10 mouse cellular contexts compared by ENCODE assay signal in the genomic region with DNA sequence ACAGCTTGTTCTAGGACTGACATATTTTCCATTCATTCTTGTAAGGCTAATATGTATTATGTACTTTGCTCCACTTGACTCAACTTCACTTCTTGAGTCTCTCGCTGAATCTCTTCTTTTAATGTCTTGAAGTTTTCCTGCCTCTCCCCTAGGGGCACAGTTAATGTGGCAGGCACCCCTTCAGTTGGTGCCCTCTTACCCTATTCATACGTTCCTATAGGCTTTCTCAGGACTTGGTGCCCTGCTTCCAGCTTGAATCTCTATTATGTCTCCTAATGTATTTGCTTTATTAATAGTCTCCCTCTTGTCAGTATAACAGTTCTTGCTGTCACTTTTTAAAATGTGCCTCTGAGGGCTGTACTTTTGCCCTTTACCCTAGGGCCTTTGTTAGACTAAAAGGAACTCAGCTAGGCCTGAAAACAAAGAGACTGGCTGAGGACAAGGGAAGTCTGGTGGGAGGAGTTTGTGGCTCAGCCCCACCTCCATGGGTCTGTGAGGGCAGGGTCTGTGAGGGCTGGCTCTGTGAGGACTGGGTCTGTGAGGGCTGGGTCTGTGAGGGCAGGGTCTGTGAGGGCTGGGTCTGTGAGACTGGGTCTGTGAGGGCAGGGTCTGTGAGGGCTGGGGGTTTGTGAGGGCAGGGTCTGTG.
DNase-seq lines count a peak whose midpoint lies in the region; ATAC-seq lines count a peak whose summit lies in the region.
"Had no signal": no experiment of that assay in that cellular context is flagged by ENCODE, and none has a peak within 500 bp of the region (broad histone marks: within the 10 kb centered on the region; RNA-seq: fewer than 3 reads in every experiment).

No protein-coding gene starts in this region.

- H3K27ac ChIP-seq in kidney, embryonic 14.5 days (ENCODE audit: low read depth, low read length), result no peak overlapping the region
- H3K27ac ChIP-seq in embryonic facial prominence, embryonic 11.5 days (replicated peaks; ENCODE audit: low read depth, low read length), result no peak overlapping the region
- 0 out of 2 replicates have a peak overlapping the region, but pooled peaks have one; percentile 13 for H3K27ac ChIP-seq in midbrain, embryonic 14.5 days (replicated peaks; ENCODE audit: low read depth, low read length)
- H3K27ac ChIP-seq: liver, embryonic 12.5 days had no signal

- no peaks in the 10 kb centered on the region for H3K9me3 ChIP-seq in kidney, embryonic 14.5 days (ENCODE audit: control insufficient read depth, low read length)
- H3K9me3 ChIP-seq in embryonic facial prominence, embryonic 11.5 days (replicated peaks; ENCODE audit: control insufficient read depth, low read length), result no peaks in the 10 kb centered on the region
- no peaks in the 10 kb centered on the region for H3K9me3 ChIP-seq in midbrain, embryonic 14.5 days (ENCODE audit: control insufficient read depth, low read length)
- H3K9me3 ChIP-seq: heart, embryonic 12.5 days; liver, embryonic 12.5 days had no signal

- no peak overlapping the region for H3K4me2 ChIP-seq in kidney, embryonic 14.5 days (replicated peaks; ENCODE audit: low read depth, low read length)
- H3K4me2 ChIP-seq in embryonic facial prominence, embryonic 11.5 days (ENCODE audit: low read depth, low read length), result no peak overlapping the region
- H3K4me2 ChIP-seq in midbrain, embryonic 14.5 days (ENCODE audit: low read length), result no peak overlapping the region
- H3K4me2 ChIP-seq: liver, embryonic 12.5 days had no signal

- H3K4me3 ChIP-seq in kidney, embryonic 14.5 days (ENCODE audit: low read length), result no peak overlapping the region
- H3K4me3 ChIP-seq in embryonic facial prominence, embryonic 11.5 days (ENCODE audit: low read depth, low read length), result no peak overlapping the region
- no peak overlapping the region for H3K4me3 ChIP-seq in midbrain, embryonic 14.5 days (replicated peaks; ENCODE audit: low read depth, low read length)
- H3K4me3 ChIP-seq: heart, embryonic 12.5 days; liver, embryonic 12.5 days had no signal

- no peaks in the 10 kb centered on the region for H3K36me3 ChIP-seq in kidney, embryonic 14.5 days (ENCODE audit: control insufficient read depth, insufficient read depth, low read length)
- H3K36me3 ChIP-seq in embryonic facial prominence, embryonic 11.5 days (replicated peaks; ENCODE audit: control insufficient read depth, insufficient read depth, low read depth, low read length), result no peaks in the 10 kb centered on the region
- no peaks in the 10 kb centered on the region for H3K36me3 ChIP-seq in midbrain, embryonic 14.5 days (ENCODE audit: control insufficient read depth, insufficient read depth, low read length)
- H3K36me3 ChIP-seq: heart, embryonic 12.5 days; liver, embryonic 12.5 days had no signal

- DNase-seq in kidney, adult 18-20 months, result no peak
- DNase-seq in ES-CJ7 (ENCODE audit: low read depth, low spot score) (peak; percentile 70), MN1 (ENCODE audit: low spot score) (no peak)
- peak; percentile 75 for DNase-seq in embryonic facial prominence, embryonic 11.5 days (ENCODE audit: low spot score)
- DNase-seq in midbrain, embryonic 14.5 days, result peak; percentile 30
- no peak for DNase-seq in ovary, postnatal 10 days (ENCODE audit: low spot score)
- DNase-seq in right cerebral cortex, adult 18-20 months, result no peak

- no peaks in the 10 kb centered on the region for H3K4me1 ChIP-seq in kidney, embryonic 14.5 days (ENCODE audit: control insufficient read depth, insufficient read depth, low read length)
- H3K4me1 ChIP-seq in embryonic facial prominence, embryonic 11.5 days (ENCODE audit: control insufficient read depth, insufficient read depth, low read length), result no peaks in the 10 kb centered on the region
- H3K4me1 ChIP-seq in midbrain, embryonic 14.5 days (ENCODE audit: control insufficient read depth, insufficient read depth, low read length), result no peaks in the 10 kb centered on the region
- H3K4me1 ChIP-seq: heart, embryonic 12.5 days; liver, embryonic 12.5 days had no signal

- ATAC-seq in kidney, embryonic 14.5 days (ENCODE audit: low FRiP score, low TSS enrichment), result peak; percentile 79; the same call in 1 of the 2 replicates
- ATAC-seq in embryonic facial prominence, embryonic 11.5 days (replicated peaks; ENCODE audit: insufficient number of reproducible peaks, low FRiP score, low TSS enrichment, low read depth), result peak; percentile 89
- ATAC-seq in midbrain, embryonic 14.5 days (ENCODE audit: low FRiP score, low TSS enrichment), result 0 out of 2 replicates have a peak, but pooled peaks have one; percentile 37
- ATAC-seq: liver, embryonic 12.5 days had no signal

- WGBS in kidney, embryonic 14.5 days, result 56% methylated on average over 2 of the region's 2 CpGs
- WGBS in embryonic facial prominence, embryonic 11.5 days, result 44% methylated on average over 2 of the region's 2 CpGs
- 25% methylated on average over 2 of the region's 2 CpGs for WGBS in midbrain, embryonic 14.5 days

- H3K27me3 ChIP-seq in kidney, embryonic 14.5 days (ENCODE audit: control insufficient read depth, insufficient read depth, low read length), result no peaks in the 10 kb centered on the region
- no peaks in the 10 kb centered on the region for H3K27me3 ChIP-seq in embryonic facial prominence, embryonic 11.5 days (ENCODE audit: control insufficient read depth, insufficient read depth, low read length)
- no peaks in the 10 kb centered on the region for H3K27me3 ChIP-seq in midbrain, embryonic 14.5 days (ENCODE audit: control insufficient read depth, insufficient read depth, low read length)
- H3K27me3 ChIP-seq: heart, embryonic 12.5 days; liver, embryonic 12.5 days had no signal

- no peak overlapping the region for H3K9ac ChIP-seq in kidney, embryonic 14.5 days (ENCODE audit: low read depth, low read length)
- no peak overlapping the region for H3K9ac ChIP-seq in embryonic facial prominence, embryonic 11.5 days (replicated peaks; ENCODE audit: low read length)
- H3K9ac ChIP-seq in midbrain, embryonic 14.5 days (replicated peaks; ENCODE audit: low read length), result no peak overlapping the region
- H3K9ac ChIP-seq: heart, embryonic 12.5 days; liver, embryonic 12.5 days had no signal

Comparison
In these comparisons a context has a peak if more than half of its experiments do, and no peak if none do; other contexts are left out.
1. ATAC-seq: peak in every context shown above with its lines; median percentile 89 in embryonic facial prominence, embryonic 11.5 days; 79 in kidney, embryonic 14.5 days; 37 in midbrain, embryonic 14.5 days.
2. DNase-seq: peak in ES-CJ7 (single experiment), embryonic facial prominence, embryonic 11.5 days (single experiment) and midbrain, embryonic 14.5 days (single experiment); none in kidney, adult 18-20 months (single experiment), ovary, postnatal 10 days (single experiment), MN1 (single experiment) and right cerebral cortex, adult 18-20 months (single experiment).